Mouse (Mus musculus) inflammation-experienced regulatory T-cells, adult 6 months (primary cell): ENCODE results near the gene Aph1a. TPM values are rescaled to one million over a fixed set of nuclear protein-coding genes. Genes with fewer than 3 reads are reported as not detected.

Experiments
- polyA plus RNA-seq, 3 experiments: library from polyadenylated mRNA; unstranded; fragments of 100-300 nt; shearing (Covaris generic); gene quantifications; one replicate each; pipeline ENCODE4 v1.2.1; 2017

The Aph1a gene
- polyA plus RNA-seq, 3 experiments from 2014 or later: 17.9 to 46.2 (median 27.0) TPM

Other genes starting within 250 kb of the Aph1a start
- 10 to 100 TPM; 50.5 to 86.1 (median 61.6) TPM for gene Mcl1, start 235.2 kb upstream of the Aph1a start, polyA plus RNA-seq
- gene Adamtsl4, start 206.1 kb upstream of the Aph1a start, polyA plus RNA-seq: 1 to 10 TPM; 2.0 to 4.6 (median 2.2) TPM
- gene Ecm1, start 154.4 kb upstream of the Aph1a start, polyA plus RNA-seq: 100 to 1,000 TPM in 1 of 3 experiments, 10 to 100 TPM in 2; 30.0 to 103 (median 70.1) TPM
- gene Tars2, start 133.8 kb upstream of the Aph1a start, polyA plus RNA-seq: 10 to 100 TPM; 47.7 to 80.0 (median 79.5) TPM
- gene Rprd2, start 75.1 kb upstream of the Aph1a start, polyA plus RNA-seq: 10 to 100 TPM; 22.7 to 35.5 (median 27.1) TPM
- 10 to 100 TPM; 46.9 to 48.5 (median 48.3) TPM for gene Prpf3, start 38.1 kb upstream of the Aph1a start, polyA plus RNA-seq
- 100 to 1,000 TPM; 281 to 394 (median 321) TPM for gene Mrps21, start 22.4 kb upstream of the Aph1a start, polyA plus RNA-seq
- gene Ciart, start 11.7 kb upstream of the Aph1a start, polyA plus RNA-seq: 10 to 100 TPM in 1 of 3 experiments, 1 to 10 TPM in 2; 2.3 to 11.8 (median 6.6) TPM
- 1 to 10 TPM in 1 of 3 experiments, under 1 TPM in 1, not detected in 1; 0.83 to 1.5 TPM for gene BC028528, start 2.0 kb upstream of the Aph1a start, polyA plus RNA-seq
- gene Car14, start 10.7 kb downstream of the Aph1a start, polyA plus RNA-seq: not detected
- 100 to 1,000 TPM; 164 to 282 (median 210) TPM for gene Anp32e, start 35.3 kb downstream of the Aph1a start, polyA plus RNA-seq
- gene Plekho1, start 102.0 kb downstream of the Aph1a start, polyA plus RNA-seq: 10 to 100 TPM; 10.3 to 27.1 (median 15.9) TPM
- gene Vps45, start 164.5 kb downstream of the Aph1a start, polyA plus RNA-seq: 10 to 100 TPM; 21.2 to 23.9 (median 23.9) TPM
- 10 to 100 TPM in 1 of 3 experiments, 1 to 10 TPM in 2; 7.4 to 13.1 (median 9.9) TPM for gene Otud7b, start 210.6 kb downstream of the Aph1a start, polyA plus RNA-seq